Mouse (Mus musculus) hematopoietic stem cell, adult 5-6 weeks (primary cell): ENCODE results near the gene Npc1l1. TPM values are rescaled to one million over a fixed set of nuclear protein-coding genes. Genes with fewer than 3 reads are reported as not detected.

Experiments
- ATAC-seq, 2 experiments: fragments of 125-278 bp in 1 of 2; replicated peaks in 1 of 2; 2 replicates each; pipeline ENCODE4 v1.8.0; 2016 to 2017; ENCODE audit warnings: inconsistent platforms in 2 of 2, mild to moderate bottlenecking in 2 of 2, moderate number of reproducible peaks in 2 of 2, low read depth in 1 of 2, moderate TSS enrichment in 1 of 2; ENCODE audit not compliant: low FRiP score in 2 of 2, poor library complexity in 2 of 2, severe bottlenecking in 2 of 2, insufficient read depth in 1 of 2, low TSS enrichment in 1 of 2
- total RNA-seq: library from RNA; stranded (forward); fragments of 172-1452, 232-1000 nt; gene quantifications from 2 replicates; pipeline ENCODE4 v1.2.3, GENCODE M21; 2017

Gene Npc1l1
- total RNA-seq, 1 experiment from 2014 or later = not detected

- ATAC-seq = no peak
These were observed 10.0 kb downstream of the Npc1l1 start for GRCm38 (mm10) chr11:6219967-6220366.

- no peak for ATAC-seq
These were observed 11.6 kb downstream of the Npc1l1 start for GRCm38 (mm10) chr11:6218189-6218896.

- no peak for ATAC-seq
These were observed 13.1 kb downstream of the Npc1l1 start for GRCm38 (mm10) chr11:6216834-6217233.

- ATAC-seq = no peak
These were observed 21.8 kb downstream of the Npc1l1 start for GRCm38 (mm10) chr11:6208158-6208557.

GRCm38 (mm10) chr11:6207090-6207489 lies 22.9 kb downstream of the Npc1l1 start:
- ATAC-seq = no peak

- ATAC-seq = no peak
These were observed 29.4 kb downstream of the Npc1l1 start for GRCm38 (mm10) chr11:6200570-6200969.

GRCm38 (mm10) chr11:6200087-6200569 lies 29.8 kb downstream of the Npc1l1 start, which contains the start of gene Nudcd3:
TSS of gene Nudcd3 (minus strand) at chr11:6200415.
- ATAC-seq = peak; percentile 90 to 92

- peak; percentile 3 to 46; a peak in 2 of 4 replicates for ATAC-seq
These were observed 30.4 kb downstream of the Npc1l1 start, which contains the start of gene A730071L15Rik for GRCm38 (mm10) chr11:6199410-6200086. TSS of gene A730071L15Rik (plus strand) at chr11:6200029.

GRCm38 (mm10) chr11:6198449-6198848 lies 31.5 kb downstream of the Npc1l1 start:
- no peak for ATAC-seq

- ATAC-seq = 0 out of 4 replicates have a peak, but pooled peaks of 1 of the 2 experiments have one; percentile 18
These were observed 33.2 kb downstream of the Npc1l1 start for GRCm38 (mm10) chr11:6196780-6197179.

GRCm38 (mm10) chr11:6187878-6188277 lies 42.1 kb downstream of the Npc1l1 start:
- peak; percentile 81 to 89 for ATAC-seq

GRCm38 (mm10) chr11:6187399-6187798 lies 42.5 kb downstream of the Npc1l1 start:
- no peak for ATAC-seq

- peak; percentile 47 to 57; a peak in 3 of 4 replicates for ATAC-seq
These were observed 45.6 kb downstream of the Npc1l1 start for GRCm38 (mm10) chr11:6184202-6184935.

- no peak for ATAC-seq
These were observed 46.7 kb downstream of the Npc1l1 start for GRCm38 (mm10) chr11:6183246-6183645.

- ATAC-seq = no peak
These were observed 49.0 kb downstream of the Npc1l1 start for GRCm38 (mm10) chr11:6180811-6181399.

GRCm38 (mm10) chr11:6179194-6179593 lies 50.7 kb downstream of the Npc1l1 start:
- no peak for ATAC-seq

- ATAC-seq = peak; percentile 51 to 72
These were observed 51.2 kb downstream of the Npc1l1 start for GRCm38 (mm10) chr11:6178673-6179166.
